Mouse (Mus musculus) CD4-positive, CD25-positive, alpha-beta regulatory T cell, adult 2 months (primary cell): ENCODE results near the gene Tm6sf2.

Experiments used
- DNase-seq: peaks from one replicate; pipeline ENCODE4 v3.0.0-alpha.2; 2012; ENCODE audit warnings: low read depth, low spot score

The Tm6sf2 gene

GRCm38 (mm10) chr8:70089296-70089960 lies 16.7 kb downstream of the Tm6sf2 start:
- no peak for DNase-seq

GRCm38 (mm10) chr8:70092786-70093185 lies 20.1 kb downstream of the Tm6sf2 start:
- DNase-seq, result no peak

GRCm38 (mm10) chr8:70099276-70099675 lies 26.6 kb downstream of the Tm6sf2 start:
- DNase-seq, result no peak

- no peak for DNase-seq
Observed at GRCm38 (mm10) chr8:70100241-70100640, 27.5 kb downstream of the Tm6sf2 start.

- peak; percentile 85 for DNase-seq
Observed at GRCm38 (mm10) chr8:70104506-70104905, 31.8 kb downstream of the Tm6sf2 start.

GRCm38 (mm10) chr8:70104922-70105321 lies 32.2 kb downstream of the Tm6sf2 start:
- DNase-seq, result no peak

- no peak for DNase-seq
Observed at GRCm38 (mm10) chr8:70110451-70110850, 37.7 kb downstream of the Tm6sf2 start.

GRCm38 (mm10) chr8:70111192-70111795 lies 38.6 kb downstream of the Tm6sf2 start:
- DNase-seq, result no peak

- DNase-seq, result peak; percentile 23
Observed at GRCm38 (mm10) chr8:70112401-70113016, 39.8 kb downstream of the Tm6sf2 start.

GRCm38 (mm10) chr8:70114488-70114887 lies 41.8 kb downstream of the Tm6sf2 start:
- no peak for DNase-seq

GRCm38 (mm10) chr8:70114892-70115291 lies 42.2 kb downstream of the Tm6sf2 start:
- no peak for DNase-seq

GRCm38 (mm10) chr8:70117611-70118010 lies 44.9 kb downstream of the Tm6sf2 start:
- peak; percentile 39 for DNase-seq

GRCm38 (mm10) chr8:70118726-70119700 lies 46.3 kb downstream of the Tm6sf2 start:
- DNase-seq, result no peak

GRCm38 (mm10) chr8:70120667-70121066 lies 47.9 kb downstream of the Tm6sf2 start, which contains the start of gene Ncan:
Ncan (minus strand) TSS chr8:70120873.
- DNase-seq, result peak; percentile 58

- peak; percentile 54 for DNase-seq
Observed at GRCm38 (mm10) chr8:70122863-70123262, 50.1 kb downstream of the Tm6sf2 start.

GRCm38 (mm10) chr8:70124992-70125391 lies 52.3 kb downstream of the Tm6sf2 start:
- DNase-seq, result no peak

- no peak for DNase-seq
Observed at GRCm38 (mm10) chr8:70128435-70128834, 55.7 kb downstream of the Tm6sf2 start.

- no peak for DNase-seq
Observed at GRCm38 (mm10) chr8:70129309-70129952, 56.7 kb downstream of the Tm6sf2 start.
